Mouse (Mus musculus) embryonic fibroblast, embryonic 13.5 days (primary cell): ENCODE results near the gene S100a3.

Experiments
- CTCF ChIP-seq: IDR thresholded peaks from 2 replicates; pipeline ENCODE4 v1.5.1; 2011; ENCODE audit warnings: mild to moderate bottlenecking, control low read depth, low read length, moderate library complexity, borderline replicate concordance; ENCODE audit not compliant: insufficient read depth
- POLR2A ChIP-seq: IDR thresholded peaks from 2 replicates; pipeline ENCODE4 v1.6.1; 2011; ENCODE audit warnings: low read depth, mild to moderate bottlenecking, control low read depth, low read length, moderate library complexity

- TF ChIP-seq CTCF, result no peak
- no peak for TF ChIP-seq POLR2A
Observed at GRCm38 (mm10) chr3:90600036-90600435, 39.7 kb downstream of the S100a3 start.
